Mouse (Mus musculus): Measurements from ENCODE around the gene Tnk2. TPM values are rescaled to one million over a fixed set of nuclear protein-coding genes. Genes with fewer than 3 reads are reported as not detected.

Tnk2 gene
- polyA plus RNA-seq, 1 experiment from 2014 or later: 17.1 TPM

GRCm38 (mm10) chr16:32685998-32686397, 42.3 kb downstream of the Tnk2 start:
- no peak overlapping the region for H3K27ac ChIP-seq (replicated peaks)
- no peak overlapping the region for H3K4me3 ChIP-seq (ENCODE audit: low read depth, low read length)
- H3K4me2 ChIP-seq (replicated peaks; ENCODE audit: low read depth): no peak overlapping the region
- H3K27me3 ChIP-seq (ENCODE audit: control insufficient read depth, insufficient read depth, low read length): no peaks in the 10 kb centered on the region
- TF ChIP-seq EP300 (optimal IDR thresholded peaks at IDR 0.05) (no peak), CTCF (IDR thresholded peaks at IDR 0.05; ENCODE audit: low read depth) (no peak)
- ATAC-seq (ENCODE audit: low FRiP score, low TSS enrichment) (no peak), DNase-seq (ENCODE audit: low spot score) (peak; percentile 12)
- no peaks in the 10 kb centered on the region for H3K4me1 ChIP-seq (replicated peaks; ENCODE audit: control insufficient read depth, insufficient read depth)
- H3K9me3 ChIP-seq (ENCODE audit: control insufficient read depth, low read length): no peaks in the 10 kb centered on the region
- no peak overlapping the region for H3K9ac ChIP-seq (ENCODE audit: low read length)
- 47% methylated on average over 5 of the region's 5 CpGs for WGBS
- H3K36me3 ChIP-seq (ENCODE audit: control insufficient read depth, insufficient read depth, low read length): peaks cover 9% of the 10 kb centered on the region

GRCm38 (mm10) chr16:32687221-32687620, 43.5 kb downstream of the Tnk2 start:
- 82% methylated on average over 5 of the region's 5 CpGs for WGBS
- TF ChIP-seq CTCF (IDR thresholded peaks at IDR 0.05; ENCODE audit: low read depth): peak; percentile 43
- TF ChIP-seq EP300 (optimal IDR thresholded peaks at IDR 0.05): no peak
- H3K27ac ChIP-seq (replicated peaks): no peak overlapping the region
- no peak overlapping the region for H3K9ac ChIP-seq (ENCODE audit: low read length)
- no peak for ATAC-seq (ENCODE audit: low FRiP score, low TSS enrichment)
- no peaks in the 10 kb centered on the region for H3K27me3 ChIP-seq (ENCODE audit: control insufficient read depth, insufficient read depth, low read length)
- H3K4me3 ChIP-seq (ENCODE audit: low read depth, low read length): no peak overlapping the region
- no peak overlapping the region for H3K4me2 ChIP-seq (replicated peaks; ENCODE audit: low read depth)
- no peaks in the 10 kb centered on the region for H3K9me3 ChIP-seq (ENCODE audit: control insufficient read depth, low read length)
- H3K36me3 ChIP-seq (ENCODE audit: control insufficient read depth, insufficient read depth, low read length): peaks cover 6% of the 10 kb centered on the region; the same call in 1 of the 2 replicates
- DNase-seq (ENCODE audit: low spot score): no peak
- H3K4me1 ChIP-seq (replicated peaks; ENCODE audit: control insufficient read depth, insufficient read depth): no peaks in the 10 kb centered on the region

GRCm38 (mm10) chr16:32688770-32689169, 45.1 kb downstream of the Tnk2 start:
- Histone ChIP-seq H3K4me1 (replicated peaks; ENCODE audit: control insufficient read depth, insufficient read depth) (no peaks in the 10 kb centered on the region), H3K4me2 (replicated peaks; ENCODE audit: low read depth) (no peak overlapping the region), H3K9me3 (ENCODE audit: control insufficient read depth, low read length) (no peaks in the 10 kb centered on the region), H3K4me3 (ENCODE audit: low read depth, low read length) (no peak overlapping the region), H3K27me3 (ENCODE audit: control insufficient read depth, insufficient read depth, low read length) (no peaks in the 10 kb centered on the region), H3K9ac (ENCODE audit: low read length) (no peak overlapping the region), H3K27ac (replicated peaks) (peak overlapping the region; percentile 35; the same call in 1 of the 2 replicates), H3K36me3 (ENCODE audit: control insufficient read depth, insufficient read depth, low read length) (no peaks in the 10 kb centered on the region)
- TF ChIP-seq CTCF (IDR thresholded peaks at IDR 0.05; ENCODE audit: low read depth) (no peak), EP300 (optimal IDR thresholded peaks at IDR 0.05) (no peak)
- DNase-seq (ENCODE audit: low spot score): peak; percentile 72
- peak; percentile 89 for ATAC-seq (ENCODE audit: low FRiP score, low TSS enrichment)
- WGBS: 32% methylated on average over 4 of the region's 4 CpGs

GRCm38 (mm10) chr16:32689501-32689900, 45.8 kb downstream of the Tnk2 start:
- H3K9ac ChIP-seq (ENCODE audit: low read length): no peak overlapping the region
- H3K4me3 ChIP-seq (ENCODE audit: low read depth, low read length): no peak overlapping the region
- ATAC-seq (ENCODE audit: low FRiP score, low TSS enrichment) (peak; percentile 36; the same call in 1 of the 2 replicates), DNase-seq (ENCODE audit: low spot score) (peak; percentile 73)
- H3K27me3 ChIP-seq (ENCODE audit: control insufficient read depth, insufficient read depth, low read length): no peaks in the 10 kb centered on the region
- H3K4me1 ChIP-seq (replicated peaks; ENCODE audit: control insufficient read depth, insufficient read depth): no peaks in the 10 kb centered on the region
- 4% methylated on average over 9 of the region's 9 CpGs for WGBS
- TF ChIP-seq CTCF (IDR thresholded peaks at IDR 0.05; ENCODE audit: low read depth): peak; percentile 95
- no peak for TF ChIP-seq EP300 (optimal IDR thresholded peaks at IDR 0.05)
- no peaks in the 10 kb centered on the region for H3K36me3 ChIP-seq (ENCODE audit: control insufficient read depth, insufficient read depth, low read length)
- H3K9me3 ChIP-seq (ENCODE audit: control insufficient read depth, low read length): no peaks in the 10 kb centered on the region
- no peak overlapping the region for H3K27ac ChIP-seq (replicated peaks)
- no peak overlapping the region for H3K4me2 ChIP-seq (replicated peaks; ENCODE audit: low read depth)

- H3K27ac ChIP-seq (replicated peaks): no peak overlapping the region
- H3K27me3 ChIP-seq (ENCODE audit: control insufficient read depth, insufficient read depth, low read length): no peaks in the 10 kb centered on the region
- WGBS: 33% methylated on average over 7 of the region's 7 CpGs
- H3K4me3 ChIP-seq (ENCODE audit: low read depth, low read length): no peak overlapping the region
- peak; percentile 80 for TF ChIP-seq CTCF (IDR thresholded peaks at IDR 0.05; ENCODE audit: low read depth)
- no peak for TF ChIP-seq EP300 (optimal IDR thresholded peaks at IDR 0.05)
- H3K36me3 ChIP-seq (ENCODE audit: control insufficient read depth, insufficient read depth, low read length): no peaks in the 10 kb centered on the region
- no peak for DNase-seq (ENCODE audit: low spot score)
- ATAC-seq (ENCODE audit: low FRiP score, low TSS enrichment): peak; percentile 25; the same call in 1 of the 2 replicates
- H3K9ac ChIP-seq (ENCODE audit: low read length): no peak overlapping the region
- no peaks in the 10 kb centered on the region for H3K4me1 ChIP-seq (replicated peaks; ENCODE audit: control insufficient read depth, insufficient read depth)
- H3K4me2 ChIP-seq (replicated peaks; ENCODE audit: low read depth): no peak overlapping the region
- H3K9me3 ChIP-seq (ENCODE audit: control insufficient read depth, low read length): no peaks in the 10 kb centered on the region
Measured at GRCm38 (mm10) chr16:32696841-32697464, 53.3 kb downstream of the Tnk2 start.

- H3K36me3 ChIP-seq (ENCODE audit: control insufficient read depth, insufficient read depth, low read length): no peaks in the 10 kb centered on the region
- no peak for TF ChIP-seq EP300 (optimal IDR thresholded peaks at IDR 0.05)
- TF ChIP-seq CTCF (IDR thresholded peaks at IDR 0.05; ENCODE audit: low read depth): peak; percentile 68
- 91% methylated on average over 22 of the region's 22 CpGs for WGBS
- ATAC-seq (ENCODE audit: low FRiP score, low TSS enrichment) (peak; percentile 35; the same call in 1 of the 2 replicates), DNase-seq (ENCODE audit: low spot score) (no peak)
- H3K4me3 ChIP-seq (ENCODE audit: low read depth, low read length): no peak overlapping the region
- no peaks in the 10 kb centered on the region for H3K9me3 ChIP-seq (ENCODE audit: control insufficient read depth, low read length)
- H3K4me2 ChIP-seq (replicated peaks; ENCODE audit: low read depth): no peak overlapping the region
- H3K27me3 ChIP-seq (ENCODE audit: control insufficient read depth, insufficient read depth, low read length): no peaks in the 10 kb centered on the region
- no peak overlapping the region for H3K27ac ChIP-seq (replicated peaks)
- no peaks in the 10 kb centered on the region for H3K4me1 ChIP-seq (replicated peaks; ENCODE audit: control insufficient read depth, insufficient read depth)
- no peak overlapping the region for H3K9ac ChIP-seq (ENCODE audit: low read length)
Measured at GRCm38 (mm10) chr16:32697665-32698446, 54.2 kb downstream of the Tnk2 start.

Measured in stomach, postnatal 0 days (tissue).